Mouse (Mus musculus) bone marrow macrophage, adult 2 months (primary cell): Measurements from ENCODE around the gene Slc22a6. TPM values are rescaled to one million over a fixed set of nuclear protein-coding genes. Genes with fewer than 3 reads are reported as not detected.

Experiments
- H3K27ac ChIP-seq: 2 replicates; pipeline ENCODE4 v1.5.1; 2012; ENCODE audit warnings: low read depth, low read length; ENCODE audit not compliant: insufficient read depth
- H3K4me1 ChIP-seq: 2 replicates; pipeline ENCODE4 v1.6.1; 2012; ENCODE audit warnings: low read length; ENCODE audit not compliant: control insufficient read depth, insufficient read depth
- H3K4me3 ChIP-seq: 2 replicates; pipeline ENCODE4 v1.5.1; 2012; ENCODE audit warnings: mild to moderate bottlenecking, low read length, moderate library complexity; ENCODE audit not compliant: insufficient read depth
- CTCF ChIP-seq: IDR thresholded peaks from 2 replicates; pipeline ENCODE4 v1.5.1; 2012; ENCODE audit warnings: low read depth, mild to moderate bottlenecking, low read length, moderate library complexity
- POLR2A ChIP-seq: IDR thresholded peaks from 2 replicates; pipeline ENCODE4 v1.6.1; 2012; ENCODE audit warnings: mild to moderate bottlenecking, low read depth, low read length, borderline replicate concordance
- polyA plus RNA-seq: library from polyadenylated mRNA; stranded (reverse); fragments of >200 nt; gene quantifications from 2 replicates; pipeline ENCODE4 v1.2.4, GENCODE M21; 2012; ENCODE audit not compliant: missing spikeins, insufficient read depth, insufficient read length

The Slc22a6 gene
- polyA plus RNA-seq, 1 experiment = not detected

DNA sequence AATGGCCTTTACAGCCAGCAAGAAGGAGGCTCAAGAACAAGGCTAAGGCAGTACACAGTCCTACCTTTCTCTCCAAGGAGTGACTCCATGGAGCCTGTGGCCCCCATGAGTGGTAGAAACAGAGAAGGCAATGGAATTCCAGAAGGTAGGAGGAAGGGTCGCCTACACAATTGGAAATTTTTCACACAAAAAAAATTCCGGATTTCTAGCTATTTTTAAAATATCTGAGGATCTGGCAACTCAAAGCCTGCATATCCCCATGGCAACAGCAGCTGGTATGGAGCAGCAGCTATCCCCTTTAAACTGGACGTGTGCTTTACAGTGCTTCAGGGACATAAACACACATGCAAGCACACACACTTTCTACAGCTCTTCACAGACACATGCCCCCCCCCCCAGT lies 31.5 kb upstream of the Slc22a6 start:
- TF ChIP-seq POLR2A (no peak), CTCF (no peak)
- H3K4me3 ChIP-seq = no peak overlapping the region

DNA sequence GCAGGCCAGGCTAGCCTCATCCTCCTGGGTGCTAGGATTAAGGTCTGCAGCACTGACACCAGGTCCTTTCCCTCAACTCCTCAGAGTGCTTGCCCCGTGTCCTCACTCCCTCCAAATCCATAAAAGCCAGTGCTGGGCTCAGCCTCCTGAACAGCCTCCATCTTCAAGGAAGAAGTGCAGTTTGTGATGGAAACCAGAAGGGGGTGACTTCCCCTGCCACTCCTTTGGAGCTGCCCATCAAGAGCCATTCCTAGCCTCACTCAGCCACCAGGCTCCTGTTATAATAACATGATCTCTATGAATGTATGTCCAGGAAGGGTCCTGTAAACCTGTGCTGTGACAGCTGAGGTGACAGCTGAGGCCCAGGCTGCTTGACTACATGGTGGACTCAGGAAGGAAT lies 30.5 kb upstream of the Slc22a6 start:
- no peak overlapping the region for H3K27ac ChIP-seq
- no peak for TF ChIP-seq CTCF
- TF ChIP-seq POLR2A = no peak
- no peak overlapping the region for H3K4me3 ChIP-seq
- no peaks in the 10 kb centered on the region for H3K4me1 ChIP-seq

More for the DNA sequence above, 31.5 kb upstream of the Slc22a6 start:
- Histone ChIP-seq H3K4me1 (no peaks in the 10 kb centered on the region), H3K27ac (no peak overlapping the region)

GRCm38 (mm10) chr19:8590954-8591353 lies 26.9 kb upstream of the Slc22a6 start, which contains the start of gene Slc22a8:
Slc22a8 (plus strand) TSS chr19:8591254.
- Histone ChIP-seq H3K4me3 (no peak within 1 kb of the TSS), H3K27ac (no peak within 1 kb of the TSS), H3K4me1 (no peaks in the 10 kb centered on the region)

GRCm38 (mm10) chr19:8592155-8592554 lies 25.7 kb upstream of the Slc22a6 start:
- TF ChIP-seq CTCF = no peak
- TF ChIP-seq POLR2A = no peak
- no peaks in the 10 kb centered on the region for H3K4me1 ChIP-seq
- H3K4me3 ChIP-seq = no peak overlapping the region
- H3K27ac ChIP-seq = no peak overlapping the region

More at GRCm38 (mm10) chr19:8590954-8591353, 26.9 kb upstream of the Slc22a6 start, which contains the start of gene Slc22a8:
- TF ChIP-seq POLR2A = no peak
- TF ChIP-seq CTCF = no peak

DNA sequence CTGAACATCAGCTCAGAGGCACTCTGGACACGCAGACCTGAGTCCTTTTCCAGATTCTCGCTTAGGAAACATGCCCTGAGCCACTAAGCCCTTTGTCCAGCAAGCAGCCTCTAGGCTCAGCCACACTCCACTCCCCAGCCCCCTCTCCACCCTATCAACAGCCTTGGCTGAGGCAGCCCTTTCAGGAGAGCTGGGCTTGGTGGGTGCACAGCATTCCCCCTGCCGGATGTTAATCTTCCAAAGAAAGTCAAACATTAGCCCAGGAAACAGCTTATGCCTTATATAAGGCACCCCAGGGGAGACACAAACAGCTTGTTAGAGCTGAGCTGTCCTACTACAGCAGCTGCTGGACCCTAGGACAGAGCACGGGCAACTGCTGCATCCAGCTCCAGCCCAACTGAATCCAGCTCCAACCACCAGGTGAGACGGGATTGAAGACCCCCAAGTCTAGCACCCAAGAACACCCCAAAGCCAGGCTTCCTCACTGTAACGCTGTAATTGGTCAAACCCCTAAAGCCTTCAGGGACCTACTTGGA lies 24.9 kb upstream of the Slc22a6 start:
- no peak overlapping the region for H3K4me3 ChIP-seq
- no peaks in the 10 kb centered on the region for H3K4me1 ChIP-seq
- no peak for TF ChIP-seq CTCF
- TF ChIP-seq POLR2A = no peak
- no peak overlapping the region for H3K27ac ChIP-seq

DNA sequence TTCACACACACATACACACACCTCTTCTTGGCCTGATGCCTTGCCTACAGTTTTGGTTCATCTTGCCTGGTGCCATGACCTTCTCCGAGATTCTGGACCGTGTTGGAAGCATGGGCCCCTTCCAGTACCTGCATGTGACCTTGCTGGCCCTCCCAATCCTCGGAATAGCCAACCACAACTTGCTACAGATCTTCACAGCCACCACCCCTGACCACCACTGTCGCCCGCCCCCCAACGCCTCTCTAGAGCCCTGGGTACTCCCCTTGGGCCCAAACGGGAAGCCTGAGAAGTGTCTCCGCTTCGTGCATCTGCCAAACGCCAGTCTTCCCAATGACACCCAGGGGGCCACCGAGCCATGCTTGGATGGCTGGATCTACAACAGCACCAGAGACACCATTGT lies 24.0 kb upstream of the Slc22a6 start:
- Histone ChIP-seq H3K27ac (no peak overlapping the region), H3K4me3 (no peak overlapping the region), H3K4me1 (no peaks in the 10 kb centered on the region)
- TF ChIP-seq CTCF (no peak), POLR2A (no peak)

DNA sequence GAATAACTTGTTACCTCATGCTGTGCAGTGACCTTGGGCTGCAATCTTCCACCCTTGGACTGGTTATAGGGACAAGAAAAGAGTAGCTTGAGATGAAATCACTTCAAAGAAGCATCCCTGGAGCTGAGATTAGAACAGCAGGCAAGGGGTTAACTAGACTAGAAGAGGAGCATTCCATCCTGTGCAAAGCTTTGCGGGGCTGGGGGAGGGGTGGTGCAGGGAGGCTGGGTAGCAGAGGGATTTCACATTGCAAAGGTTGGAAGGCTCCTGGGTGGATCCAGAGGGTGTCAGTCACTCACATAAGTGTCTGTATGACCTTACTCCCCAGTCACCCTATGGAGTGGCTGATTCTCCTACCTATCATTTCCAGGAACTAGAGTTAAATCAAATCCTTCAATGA lies 23.3 kb upstream of the Slc22a6 start:
- H3K4me1 ChIP-seq = no peaks in the 10 kb centered on the region
- no peak for TF ChIP-seq POLR2A
- TF ChIP-seq CTCF = no peak
- no peak overlapping the region for H3K4me3 ChIP-seq
- H3K27ac ChIP-seq = no peak overlapping the region

DNA sequence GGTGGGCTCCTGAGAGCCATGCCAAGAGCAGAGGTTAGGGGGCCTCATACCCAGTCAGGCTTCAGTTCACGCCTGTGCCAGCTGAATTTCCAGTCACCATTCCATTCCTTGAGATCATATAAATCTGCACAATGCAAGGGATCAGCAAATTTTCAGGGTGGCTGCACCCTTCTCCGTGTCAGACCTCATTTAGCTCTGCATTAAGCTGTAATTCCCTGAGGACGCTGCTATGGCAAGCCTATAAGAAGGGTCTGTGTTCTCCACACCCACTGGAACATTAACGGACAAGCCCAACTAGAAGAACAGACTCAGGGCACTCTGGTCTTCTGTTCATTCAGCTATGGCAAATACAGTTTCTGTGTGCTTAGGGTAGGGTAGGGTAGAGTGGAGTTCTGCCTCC lies 20.6 kb upstream of the Slc22a6 start:
- Histone ChIP-seq H3K27ac (no peak overlapping the region), H3K4me1 (no peaks in the 10 kb centered on the region), H3K4me3 (no peak overlapping the region)
- no peak for TF ChIP-seq POLR2A
- no peak for TF ChIP-seq CTCF

- no peak overlapping the region for H3K27ac ChIP-seq
- H3K4me1 ChIP-seq = no peaks in the 10 kb centered on the region
- no peak overlapping the region for H3K4me3 ChIP-seq
- TF ChIP-seq POLR2A (no peak), CTCF (no peak)
These were observed 18.6 kb upstream of the Slc22a6 start for GRCm38 (mm10) chr19:8599229-8599628.

DNA sequence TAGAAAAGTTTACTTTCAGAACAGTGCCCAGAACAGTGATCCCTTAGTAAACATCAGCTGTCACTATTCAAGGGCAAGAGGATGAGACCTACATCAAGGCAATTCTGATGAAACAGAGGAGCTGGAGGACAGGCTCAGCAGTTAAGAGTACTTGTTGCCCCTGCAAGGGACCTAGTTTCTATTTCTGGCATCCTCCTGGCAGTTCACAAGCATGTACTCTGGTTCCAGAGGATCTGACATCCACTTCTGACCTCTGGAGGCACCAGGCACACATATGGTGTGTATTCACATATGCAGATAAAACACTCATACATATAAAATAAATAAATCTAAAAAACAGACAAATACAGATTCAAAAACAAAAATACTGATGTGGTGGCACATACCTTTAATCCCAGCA lies 15.9 kb upstream of the Slc22a6 start:
- no peak overlapping the region for H3K27ac ChIP-seq
- no peak overlapping the region for H3K4me3 ChIP-seq
- H3K4me1 ChIP-seq = no peaks in the 10 kb centered on the region
- TF ChIP-seq CTCF (no peak), POLR2A (no peak)
